Mouse (Mus musculus): ENCODE results near the gene Lamtor2. TPM values are rescaled to one million over a fixed set of nuclear protein-coding genes. Genes with fewer than 3 reads are reported as not detected.

Lamtor2 gene
- total and polyA plus RNA-seq, 3 experiments: 94.3 to 118 (median 104) TPM

- H3K9ac ChIP-seq (ENCODE audit: low read depth, low read length): no peak overlapping the region
- no peak overlapping the region for H3K4me3 ChIP-seq
- TF ChIP-seq POLR2A (IDR thresholded peaks at IDR 0.05; ENCODE audit: insufficient read depth, low read depth, low read length) (no peak), EP300 (IDR thresholded peaks at IDR 0.05; ENCODE audit: insufficient read depth, low read depth, low read length) (no peak), CTCF (IDR thresholded peaks at IDR 0.05) (peak; percentile 56)
- intact Hi-C loops (cut with DNase I): no loop called here
- no peak for DNase-seq
- WGBS: 37% methylated on average over 5 of the region's 5 CpGs
- no peaks in the 10 kb centered on the region for H3K36me3 ChIP-seq (ENCODE audit: control insufficient read depth, insufficient read depth, low read length)
- H3K27ac ChIP-seq: no peak overlapping the region
- no peaks in the 10 kb centered on the region for H3K27me3 ChIP-seq (ENCODE audit: control insufficient read depth, insufficient read depth, low read length)
- H3K4me1 ChIP-seq (ENCODE audit: control insufficient read depth, insufficient read depth, low read length): no peaks in the 10 kb centered on the region
- H3K79me2 ChIP-seq (replicated peaks; ENCODE audit: control insufficient read depth, insufficient read depth, low read length): no peaks in the 10 kb centered on the region
Measured at GRCm38 (mm10) chr3:88544514-88544913, 8.4 kb downstream of the Lamtor2 start.

GRCm38 (mm10) chr3:88543651-88544410, 9.0 kb downstream of the Lamtor2 start:
- Histone ChIP-seq H3K27me3 (ENCODE audit: control insufficient read depth, insufficient read depth, low read length) (no peaks in the 10 kb centered on the region), H3K9ac (ENCODE audit: low read depth, low read length) (no peak overlapping the region), H3K4me3 (no peak overlapping the region), H3K79me2 (replicated peaks; ENCODE audit: control insufficient read depth, insufficient read depth, low read length) (no peaks in the 10 kb centered on the region), H3K4me1 (ENCODE audit: control insufficient read depth, insufficient read depth, low read length) (no peaks in the 10 kb centered on the region), H3K36me3 (ENCODE audit: control insufficient read depth, insufficient read depth, low read length) (no peaks in the 10 kb centered on the region), H3K27ac (no peak overlapping the region)
- DNase-seq: no peak
- intact Hi-C loops (cut with DNase I): no loop called here
- WGBS: 62% methylated on average over 5 of the region's 5 CpGs
- TF ChIP-seq POLR2A (IDR thresholded peaks at IDR 0.05; ENCODE audit: insufficient read depth, low read depth, low read length): no peak
- TF ChIP-seq EP300 (IDR thresholded peaks at IDR 0.05; ENCODE audit: insufficient read depth, low read depth, low read length): no peak
- TF ChIP-seq CTCF (IDR thresholded peaks at IDR 0.05): no peak

- 88% methylated on average over 8 of the region's 8 CpGs for WGBS
- H3K36me3 ChIP-seq (ENCODE audit: control insufficient read depth, insufficient read depth, low read length): no peaks in the 10 kb centered on the region
- H3K79me2 ChIP-seq (replicated peaks; ENCODE audit: control insufficient read depth, insufficient read depth, low read length): no peaks in the 10 kb centered on the region
- no peak overlapping the region for H3K4me3 ChIP-seq
- no peak overlapping the region for H3K27ac ChIP-seq
- no peak overlapping the region for H3K9ac ChIP-seq (ENCODE audit: low read depth, low read length)
- no peaks in the 10 kb centered on the region for H3K4me1 ChIP-seq (ENCODE audit: control insufficient read depth, insufficient read depth, low read length)
- TF ChIP-seq EP300 (IDR thresholded peaks at IDR 0.05; ENCODE audit: insufficient read depth, low read depth, low read length) (no peak), CTCF (IDR thresholded peaks at IDR 0.05) (no peak), POLR2A (IDR thresholded peaks at IDR 0.05; ENCODE audit: insufficient read depth, low read depth, low read length) (no peak)
- no peaks in the 10 kb centered on the region for H3K27me3 ChIP-seq (ENCODE audit: control insufficient read depth, insufficient read depth, low read length)
- intact Hi-C loops (cut with DNase I): no loop called here
- DNase-seq: no peak
Measured at GRCm38 (mm10) chr3:88543174-88543573, 9.7 kb downstream of the Lamtor2 start.

- Histone ChIP-seq H3K4me1 (ENCODE audit: control insufficient read depth, insufficient read depth, low read length) (no peaks in the 10 kb centered on the region), H3K4me3 (no peak overlapping the region), H3K36me3 (ENCODE audit: control insufficient read depth, insufficient read depth, low read length) (no peaks in the 10 kb centered on the region), H3K9ac (ENCODE audit: low read depth, low read length) (no peak overlapping the region), H3K27ac (no peak overlapping the region), H3K79me2 (replicated peaks; ENCODE audit: control insufficient read depth, insufficient read depth, low read length) (no peaks in the 10 kb centered on the region), H3K27me3 (ENCODE audit: control insufficient read depth, insufficient read depth, low read length) (no peaks in the 10 kb centered on the region)
- TF ChIP-seq CTCF (IDR thresholded peaks at IDR 0.05): no peak
- TF ChIP-seq EP300 (IDR thresholded peaks at IDR 0.05; ENCODE audit: insufficient read depth, low read depth, low read length): no peak
- no peak for TF ChIP-seq POLR2A (IDR thresholded peaks at IDR 0.05; ENCODE audit: insufficient read depth, low read depth, low read length)
- WGBS: 65% methylated on average over 4 of the region's 4 CpGs
- DNase-seq: no peak
- intact Hi-C loops (cut with DNase I): no loop called here
Measured at GRCm38 (mm10) chr3:88542486-88542885, 10.4 kb downstream of the Lamtor2 start.

GRCm38 (mm10) chr3:88541622-88542401, 11.1 kb downstream of the Lamtor2 start:
- no peaks in the 10 kb centered on the region for H3K27me3 ChIP-seq (ENCODE audit: control insufficient read depth, insufficient read depth, low read length)
- H3K4me1 ChIP-seq (ENCODE audit: control insufficient read depth, insufficient read depth, low read length): peaks cover 2% of the 10 kb centered on the region; the same call in 1 of the 2 replicates
- H3K9ac ChIP-seq (ENCODE audit: low read depth, low read length): no peak overlapping the region
- intact Hi-C loops (cut with DNase I): no loop called here
- WGBS: 74% methylated on average over 7 of the region's 7 CpGs
- no peaks in the 10 kb centered on the region for H3K79me2 ChIP-seq (replicated peaks; ENCODE audit: control insufficient read depth, insufficient read depth, low read length)
- no peaks in the 10 kb centered on the region for H3K36me3 ChIP-seq (ENCODE audit: control insufficient read depth, insufficient read depth, low read length)
- no peak overlapping the region for H3K4me3 ChIP-seq
- H3K27ac ChIP-seq: no peak overlapping the region
- no peak for DNase-seq
- TF ChIP-seq EP300 (IDR thresholded peaks at IDR 0.05; ENCODE audit: insufficient read depth, low read depth, low read length): no peak
- no peak for TF ChIP-seq CTCF (IDR thresholded peaks at IDR 0.05)
- TF ChIP-seq POLR2A (IDR thresholded peaks at IDR 0.05; ENCODE audit: insufficient read depth, low read depth, low read length): no peak

GRCm38 (mm10) chr3:88540085-88540484, 12.8 kb downstream of the Lamtor2 start:
- TF ChIP-seq POLR2A (IDR thresholded peaks at IDR 0.05; ENCODE audit: insufficient read depth, low read depth, low read length) (no peak), EP300 (IDR thresholded peaks at IDR 0.05; ENCODE audit: insufficient read depth, low read depth, low read length) (no peak), CTCF (IDR thresholded peaks at IDR 0.05) (no peak)
- no peak for DNase-seq
- Histone ChIP-seq H3K27ac (no peak overlapping the region), H3K79me2 (replicated peaks; ENCODE audit: control insufficient read depth, insufficient read depth, low read length) (no peaks in the 10 kb centered on the region), H3K36me3 (ENCODE audit: control insufficient read depth, insufficient read depth, low read length) (no peaks in the 10 kb centered on the region), H3K4me1 (ENCODE audit: control insufficient read depth, insufficient read depth, low read length) (peaks cover 3% of the 10 kb centered on the region; the same call in 1 of the 2 replicates), H3K4me3 (no peak overlapping the region), H3K27me3 (ENCODE audit: control insufficient read depth, insufficient read depth, low read length) (no peaks in the 10 kb centered on the region), H3K9ac (ENCODE audit: low read depth, low read length) (no peak overlapping the region)
- WGBS: 63% methylated on average over 5 of the region's 5 CpGs
- intact Hi-C loops (cut with DNase I): no loop called here

Data from heart, adult 2 months (tissue).